ENCODE assay signal across 9 mouse cellular contexts in the genomic region with DNA sequence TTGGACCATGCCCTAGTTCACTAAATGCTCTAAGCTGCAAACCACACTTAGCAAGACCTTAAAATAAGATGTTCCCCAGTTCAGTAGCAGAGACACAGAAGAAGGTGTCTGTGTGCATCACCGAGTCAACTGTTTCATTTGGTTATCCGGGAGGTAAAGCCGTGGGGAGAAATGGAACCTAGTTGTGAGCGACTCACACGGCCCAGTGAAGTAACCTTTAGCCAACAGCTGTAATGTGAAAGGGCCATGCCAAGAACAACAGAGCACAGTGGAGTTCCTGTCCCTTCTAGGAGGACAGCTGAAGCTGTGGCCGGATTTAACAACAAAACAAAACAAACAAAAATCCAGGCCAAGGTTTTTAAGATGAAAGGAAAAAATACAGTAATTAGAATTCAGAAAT. TPM values are rescaled to one million over a fixed set of nuclear protein-coding genes. Genes with fewer than 3 reads are reported as not detected.
A peak's percentile ranks its signal among the peaks of the same experiment; 100 is the strongest.
DNase-seq lines count a peak whose midpoint lies in the region; ATAC-seq lines count a peak whose summit lies in the region.
"Had no signal": no experiment of that assay in that cellular context is flagged by ENCODE, and none has a peak within 500 bp of the region (broad histone marks: within the 10 kb centered on the region; RNA-seq: fewer than 3 reads in every experiment).

No protein-coding gene starts in this region.

- H3K4me2 ChIP-seq in neural tube, embryonic 13.5 days = no peak overlapping the region
- H3K4me2 ChIP-seq in heart, embryonic 13.5 days = peak overlapping the region; percentile 76
- H3K4me2 ChIP-seq in liver, embryonic 13.5 days = peak overlapping the region; percentile 21; the same call in 1 of the 2 replicates

- peaks cover 8% of the 10 kb centered on the region for H3K4me1 ChIP-seq in neural tube, embryonic 13.5 days (replicated peaks)
- peaks cover 14% of the 10 kb centered on the region; the same call in 1 of the 2 replicates for H3K4me1 ChIP-seq in heart, embryonic 13.5 days
- no peaks in the 10 kb centered on the region for H3K4me1 ChIP-seq in liver, embryonic 13.5 days (replicated peaks)

- no peak for ATAC-seq in neural tube, embryonic 13.5 days (ENCODE audit: low read depth)
- ATAC-seq in heart, embryonic 13.5 days (ENCODE audit: extremely low read depth, insufficient number of reproducible peaks, low FRiP score, low TSS enrichment) = no peak
- ATAC-seq in liver, embryonic 13.5 days (ENCODE audit: low read depth) = no peak

- H3K36me3 ChIP-seq in neural tube, embryonic 13.5 days = no peaks in the 10 kb centered on the region
- H3K36me3 ChIP-seq in heart, embryonic 13.5 days = no peaks in the 10 kb centered on the region
- no peaks in the 10 kb centered on the region for H3K36me3 ChIP-seq in liver, embryonic 13.5 days

- no peak for DNase-seq in neural tube, embryonic 10.5 days (ENCODE audit: extremely low spot score, low spot score)
- no peak for DNase-seq in liver, embryonic 13.5 days
- DNase-seq in ovary, postnatal 10 days (ENCODE audit: low spot score) = no peak
- no peak for DNase-seq in gastrocnemius, postnatal 36 days
- DNase-seq in urinary bladder, postnatal 25 days (ENCODE audit: low spot score) = no peak

- H3K4me3 ChIP-seq in neural tube, embryonic 13.5 days = no peak overlapping the region
- peak overlapping the region; percentile 60 for H3K4me3 ChIP-seq in heart, embryonic 13.5 days
- no peak overlapping the region for H3K4me3 ChIP-seq in liver, embryonic 13.5 days (replicated peaks)

- WGBS in neural tube, embryonic 13.5 days = 77% methylated on average over 6 of the region's 6 CpGs
- 41% methylated on average over 6 of the region's 6 CpGs for WGBS in heart, embryonic 13.5 days
- WGBS in liver, embryonic 13.5 days (ENCODE audit: insufficient replicate concordance) = 58% methylated on average over 6 of the region's 6 CpGs

- H3K27me3 ChIP-seq in neural tube, embryonic 13.5 days = no peaks in the 10 kb centered on the region
- no peaks in the 10 kb centered on the region for H3K27me3 ChIP-seq in heart, embryonic 13.5 days (replicated peaks)
- H3K27me3 ChIP-seq in liver, embryonic 13.5 days = no peaks in the 10 kb centered on the region

- peak overlapping the region; percentile 55; the same call in 1 of the 2 replicates for H3K27ac ChIP-seq in neural tube, embryonic 13.5 days (replicated peaks)
- peak overlapping the region; percentile 74 for H3K27ac ChIP-seq in heart, embryonic 13.5 days (replicated peaks)
- no peak overlapping the region for H3K27ac ChIP-seq in liver, embryonic 13.5 days

- no peaks in the 10 kb centered on the region for H3K9me3 ChIP-seq in neural tube, embryonic 13.5 days
- H3K9me3 ChIP-seq in heart, embryonic 13.5 days = no peaks in the 10 kb centered on the region
- no peaks in the 10 kb centered on the region for H3K9me3 ChIP-seq in liver, embryonic 13.5 days (replicated peaks)

- intact Hi-C loops in gastrocnemius, postnatal 36 days (cut with DNase I) = loop anchor here (5.0 kb wide), 1 partner anchor 96 kb away; no protein-coding TSS in a partner anchor

- no peak overlapping the region for H3K9ac ChIP-seq in neural tube, embryonic 13.5 days
- peak overlapping the region; percentile 70 for H3K9ac ChIP-seq in heart, embryonic 13.5 days
- no peak overlapping the region for H3K9ac ChIP-seq in liver, embryonic 13.5 days

RNA-seq across cellular contexts. Expression of gene 4930455H04Rik, which starts 1.3 kb away (rescaled TPM):
- not detected in 2 replicates for polyA plus RNA-seq in neural tube, embryonic 13.5 days (2015; fragmentation: Nextera tagmentation; extraction: Ambion mirVana)
- not detected in 2 replicates for polyA plus RNA-seq in heart, embryonic 13.5 days (2015; fragmentation: Nextera tagmentation; extraction: Ambion mirVana)
- not detected in 2 replicates for polyA plus RNA-seq in liver, embryonic 13.5 days (2015; fragmentation: Nextera tagmentation; extraction: Ambion mirVana)
- total RNA-seq in gastrocnemius, postnatal 36 days (2021) = under 1 TPM in 1 of 2 experiments, not detected in 1; 0.31 TPM
- total RNA-seq: left cerebral cortex, postnatal 10 days had no signal
- polyA plus RNA-seq: small intestine, adult 2 months had no signal

RNA-seq across cellular contexts. Expression of gene Palmd, which starts 2.0 kb away (rescaled TPM):
- 6.4 and 9.4 TPM in 2 replicates for polyA plus RNA-seq in neural tube, embryonic 13.5 days (2015; fragmentation: Nextera tagmentation; extraction: Ambion mirVana)
- 13.2 and 13.6 TPM in 2 replicates for polyA plus RNA-seq in heart, embryonic 13.5 days (2015; fragmentation: Nextera tagmentation; extraction: Ambion mirVana)
- polyA plus RNA-seq in liver, embryonic 13.5 days (2015; fragmentation: Nextera tagmentation; extraction: Ambion mirVana) = 3.2 and 5.6 TPM in 2 replicates
- total RNA-seq in gastrocnemius, postnatal 36 days (2021) = 10 to 100 TPM; 22.4 to 22.7 TPM
